In genomic region chr17:26846411-26846810, GRCm38 (mm10) we compare ENCODE assay signal across 29 mouse cellular contexts. TPM values are rescaled to one million over a fixed set of nuclear protein-coding genes. Genes with fewer than 3 reads are reported as not detected.
DNase-seq lines count a peak whose midpoint lies in the region; ATAC-seq and TF ChIP-seq lines count a peak whose summit lies in the region.
"Had no signal": no experiment of that assay in that cellular context is flagged by ENCODE, and none has a peak within 500 bp of the region (broad histone marks: within the 10 kb centered on the region; RNA-seq: fewer than 3 reads in every experiment).

No protein-coding gene starts in this region.

- peak overlapping the region; percentile 83 for H3K27ac ChIP-seq in heart, adult 2 months
- no peak overlapping the region for H3K27ac ChIP-seq in hindbrain, embryonic 11.5 days (ENCODE audit: low read depth, low read length)
- H3K27ac ChIP-seq in hindbrain, embryonic 13.5 days: no peak overlapping the region
- no peak overlapping the region for H3K27ac ChIP-seq in CH12.LX (ENCODE audit: insufficient read depth, low read depth)
- H3K27ac ChIP-seq in embryonic facial prominence, embryonic 11.5 days (replicated peaks; ENCODE audit: low read depth, low read length): no peak overlapping the region
- H3K27ac ChIP-seq: embryonic facial prominence, embryonic 13.5 days; forebrain, embryonic 15.5 days; hindbrain, embryonic 15.5 days; left cerebral cortex, adult 2 months; limb, embryonic 15.5 days; liver, embryonic 15.5 days; neural tube, embryonic 15.5 days had no signal

- dilution Hi-C loops in CH12.LX (cut with MboI; ENCODE audit: extremely low pct_ligation_motif_present, extremely low pct_unique_long_range_greater_than_20kb, low sequenced_read_pairs): no loop called here

- H3K4me2 ChIP-seq in hindbrain, embryonic 11.5 days (replicated peaks; ENCODE audit: low read depth, low read length): no peak overlapping the region
- H3K4me2 ChIP-seq in hindbrain, embryonic 13.5 days: no peak overlapping the region
- H3K4me2 ChIP-seq in CH12.LX (ENCODE audit: insufficient read depth, low read depth, poor library complexity, severe bottlenecking): no peak overlapping the region
- H3K4me2 ChIP-seq in embryonic facial prominence, embryonic 11.5 days (ENCODE audit: low read depth, low read length): no peak overlapping the region
- H3K4me2 ChIP-seq: embryonic facial prominence, embryonic 13.5 days; forebrain, embryonic 15.5 days; hindbrain, embryonic 15.5 days; limb, embryonic 15.5 days; liver, embryonic 15.5 days; neural tube, embryonic 15.5 days had no signal

- H3K36me3 ChIP-seq in heart, adult 2 months (ENCODE audit: control insufficient read depth, insufficient read depth, low read length): no peaks in the 10 kb centered on the region
- no peaks in the 10 kb centered on the region for H3K36me3 ChIP-seq in hindbrain, embryonic 11.5 days (ENCODE audit: control insufficient read depth, insufficient read depth, low read length)
- no peaks in the 10 kb centered on the region for H3K36me3 ChIP-seq in hindbrain, embryonic 13.5 days
- no peaks in the 10 kb centered on the region for H3K36me3 ChIP-seq in CH12.LX (replicated peaks in 1 of 2; ENCODE audit: control insufficient read depth in 1 of 2, insufficient read depth in 1 of 2, low read length in 1 of 2)
- no peaks in the 10 kb centered on the region for H3K36me3 ChIP-seq in embryonic facial prominence, embryonic 11.5 days (replicated peaks; ENCODE audit: control insufficient read depth, insufficient read depth, low read depth, low read length)
- H3K36me3 ChIP-seq: embryonic facial prominence, embryonic 13.5 days; forebrain, embryonic 15.5 days; hindbrain, embryonic 15.5 days; limb, embryonic 15.5 days; liver, embryonic 15.5 days; neural tube, embryonic 15.5 days had no signal

- 24% methylated on average over 8 of the region's 8 CpGs for whole genome bisulfite sequencing in heart, adult 2 months
- 7% methylated on average over 8 of the region's 8 CpGs for WGBS in hindbrain, embryonic 11.5 days
- WGBS in hindbrain, embryonic 13.5 days: 4% methylated on average over 8 of the region's 8 CpGs
- 7% methylated on average over 8 of the region's 8 CpGs for WGBS in embryonic facial prominence, embryonic 11.5 days

- intact Hi-C loops in heart, adult 2 months (cut with DNase I): no loop called here

- no peak for TF ChIP-seq POLR2A in heart, adult 2 months (IDR thresholded peaks at IDR 0.05; ENCODE audit: insufficient read depth, low read depth, low read length)
- TF ChIP-seq POLR2A in CH12.LX (IDR thresholded peaks at IDR 0.05; ENCODE audit: low read depth, low read length): no peak

- no peak for TF ChIP-seq CTCF in heart, adult 2 months (IDR thresholded peaks at IDR 0.05)
- no peak for TF ChIP-seq CTCF in CH12.LX (conservative IDR thresholded peaks at IDR 0.05 in 1 of 2, IDR thresholded peaks at IDR 0.05 in 1 of 2; ENCODE audit: low read depth in 2 of 2, low read length in 2 of 2)

- no peak for DNase-seq in heart, adult 2 months
- no peak for DNase-seq in heart, postnatal 4 days
- DNase-seq in hindbrain, embryonic 11.5 days (ENCODE audit: low spot score): peak; percentile 44
- no peak for DNase-seq in CH12.LX (ENCODE audit: extremely low read depth)
- DNase-seq in embryonic facial prominence, embryonic 11.5 days (ENCODE audit: low spot score): peak; percentile 25
- no peak for DNase-seq in kidney, adult 11 months
- DNase-seq: adrenal gland, postnatal 14 days; cerebellum, adult 8-10 months; cerebellum, postnatal 36 days; gastrocnemius, postnatal 10 days; kidney, adult 8-10 months; kidney, postnatal 10 days; left cerebral cortex, postnatal 4 days; lung, postnatal 4 days; thymus, adult 18-20 months had no signal

- H3K4me3 ChIP-seq in heart, adult 2 months: peak overlapping the region; percentile 18
- no peak overlapping the region for H3K4me3 ChIP-seq in hindbrain, embryonic 11.5 days (ENCODE audit: low read depth, low read length)
- no peak overlapping the region for H3K4me3 ChIP-seq in hindbrain, embryonic 13.5 days
- no peak overlapping the region for H3K4me3 ChIP-seq in CH12.LX (replicated peaks in 1 of 3; ENCODE audit: low read depth in 2 of 3, low read length in 2 of 3, poor library complexity in 1 of 3)
- no peak overlapping the region for H3K4me3 ChIP-seq in embryonic facial prominence, embryonic 11.5 days (ENCODE audit: low read depth, low read length)
- H3K4me3 ChIP-seq: embryonic facial prominence, embryonic 13.5 days; erythroblast, embryonic 14.5 days; forebrain, embryonic 15.5 days; hindbrain, embryonic 15.5 days; left cerebral cortex, adult 2 months; limb, embryonic 15.5 days; liver, embryonic 15.5 days; neural tube, embryonic 15.5 days had no signal

- peaks cover 11% of the 10 kb centered on the region for H3K27me3 ChIP-seq in heart, adult 2 months (ENCODE audit: control insufficient read depth, insufficient read depth, low read length)
- H3K27me3 ChIP-seq in hindbrain, embryonic 11.5 days (ENCODE audit: control insufficient read depth, insufficient read depth, low read length): peaks cover 88% of the 10 kb centered on the region
- H3K27me3 ChIP-seq in hindbrain, embryonic 13.5 days: peaks cover 93% of the 10 kb centered on the region
- no peaks in the 10 kb centered on the region for H3K27me3 ChIP-seq in CH12.LX (replicated peaks)
- H3K27me3 ChIP-seq in embryonic facial prominence, embryonic 11.5 days (ENCODE audit: control insufficient read depth, insufficient read depth, low read length): peaks cover 70% of the 10 kb centered on the region

- no peak for TF ChIP-seq RAD21 in CH12.LX (IDR thresholded peaks at IDR 0.05; ENCODE audit: low read depth, low read length)

- no peaks in the 10 kb centered on the region for H3K79me2 ChIP-seq in heart, adult 2 months (replicated peaks; ENCODE audit: control insufficient read depth, insufficient read depth, low read length)
- H3K79me2 ChIP-seq in CH12.LX (replicated peaks; ENCODE audit: control insufficient read depth, extremely low read depth, insufficient read depth, poor library complexity, severe bottlenecking): no peaks in the 10 kb centered on the region

- TF ChIP-seq EP300 in heart, adult 2 months (IDR thresholded peaks at IDR 0.05; ENCODE audit: insufficient read depth, low read depth, low read length): no peak
- TF ChIP-seq EP300 in CH12.LX (IDR thresholded peaks at IDR 0.05; ENCODE audit: low read length): no peak

- H3K9ac ChIP-seq in heart, adult 2 months (ENCODE audit: low read depth, low read length): peak overlapping the region; percentile 46; the same call in 1 of the 2 replicates
- no peak overlapping the region for H3K9ac ChIP-seq in hindbrain, embryonic 11.5 days (ENCODE audit: low read depth, low read length)
- no peak overlapping the region for H3K9ac ChIP-seq in hindbrain, embryonic 13.5 days
- no peak overlapping the region for H3K9ac ChIP-seq in CH12.LX (ENCODE audit: insufficient read depth, low read depth)
- no peak overlapping the region for H3K9ac ChIP-seq in embryonic facial prominence, embryonic 11.5 days (replicated peaks; ENCODE audit: low read length)
- H3K9ac ChIP-seq: embryonic facial prominence, embryonic 13.5 days; forebrain, embryonic 15.5 days; hindbrain, embryonic 15.5 days; limb, embryonic 15.5 days; liver, embryonic 15.5 days; neural tube, embryonic 15.5 days had no signal

- ATAC-seq in hindbrain, embryonic 11.5 days (ENCODE audit: low FRiP score): no peak
- no peak for ATAC-seq in hindbrain, embryonic 13.5 days (ENCODE audit: low FRiP score)
- no peak for ATAC-seq in embryonic facial prominence, embryonic 11.5 days (replicated peaks; ENCODE audit: insufficient number of reproducible peaks, low FRiP score, low TSS enrichment, low read depth)
- ATAC-seq: forebrain, embryonic 15.5 days had no signal

- in situ Hi-C loops in CH12.LX (cut with MboI; ENCODE audit: low pct_ligation_motif_present, low pct_unique_long_range_greater_than_20kb, low sequenced_read_pairs): no loop called here

- no peaks in the 10 kb centered on the region for H3K4me1 ChIP-seq in heart, adult 2 months (ENCODE audit: control insufficient read depth, insufficient read depth, low read length)
- no peaks in the 10 kb centered on the region; the same call in 1 of the 2 replicates for H3K4me1 ChIP-seq in hindbrain, embryonic 11.5 days (replicated peaks; ENCODE audit: control insufficient read depth, insufficient read depth, low read length)
- peaks cover 20% of the 10 kb centered on the region for H3K4me1 ChIP-seq in hindbrain, embryonic 13.5 days (replicated peaks)
- peaks cover 0 to 6% of the 10 kb centered on the region in 2 experiments; a peak in 2 of 4 replicates for H3K4me1 ChIP-seq in CH12.LX (ENCODE audit: control insufficient read depth in 1 of 2, insufficient read depth in 2 of 2)
- no peaks in the 10 kb centered on the region for H3K4me1 ChIP-seq in embryonic facial prominence, embryonic 11.5 days (ENCODE audit: control insufficient read depth, insufficient read depth, low read length)

- no peaks in the 10 kb centered on the region for H3K9me3 ChIP-seq in hindbrain, embryonic 11.5 days (ENCODE audit: control insufficient read depth, low read length)
- H3K9me3 ChIP-seq in hindbrain, embryonic 13.5 days: no peaks in the 10 kb centered on the region
- no peaks in the 10 kb centered on the region for H3K9me3 ChIP-seq in CH12.LX (replicated peaks; ENCODE audit: low read length)
- no peaks in the 10 kb centered on the region for H3K9me3 ChIP-seq in embryonic facial prominence, embryonic 11.5 days (replicated peaks; ENCODE audit: control insufficient read depth, low read length)
- H3K9me3 ChIP-seq: embryonic facial prominence, embryonic 13.5 days; forebrain, embryonic 15.5 days; hindbrain, embryonic 15.5 days; limb, embryonic 15.5 days; liver, embryonic 15.5 days; neural tube, embryonic 15.5 days had no signal

TF ChIP-seq in CH12.LX, 34 proteins besides CTCF, POLR2A, EP300 and RAD21:
- no peak for TF ChIP-seq ZMIZ1 (IDR thresholded peaks at IDR 0.05; ENCODE audit: low read depth, low read length)
- no peak for TF ChIP-seq ZKSCAN1 (IDR thresholded peaks at IDR 0.05; ENCODE audit: borderline replicate concordance, low read depth, low read length)
- peak; percentile 55; the same call in 1 of the 2 replicates for TF ChIP-seq BHLHE40 (IDR thresholded peaks at IDR 0.05; ENCODE audit: low read depth, low read length)
- no peak for TF ChIP-seq NRF1 (IDR thresholded peaks at IDR 0.05; ENCODE audit: low read depth, low read length)

RNA-seq across cellular contexts. Expression of gene Nkx2-5, which starts 1.6 kb away (rescaled TPM):
- 10 to 100 TPM; 87.1 to 96.3 TPM for total RNA-seq in heart, adult 2 months (2021)
- polyA plus RNA-seq in heart, adult 2 months (2012; rRNA removed): 72.6 and 104 TPM in 2 replicates
- 100 to 1,000 TPM; 123 to 128 TPM for total RNA-seq in heart, postnatal 4 days (2021)
- polyA plus RNA-seq in hindbrain, embryonic 11.5 days (2014; fragmentation: Nextera tagmentation; extraction: Ambion mirVana): not detected in 2 replicates
- polyA plus RNA-seq in hindbrain, embryonic 13.5 days (2015; fragmentation: Nextera tagmentation; extraction: Ambion mirVana): 0.39 and 0.67 TPM in 2 replicates
- total RNA-seq in CH12.LX (2012; rRNA removed): not detected in 2 replicates
- total RNA-seq in CH12.LX (2014; rRNA removed): not detected in 2 replicates
- not detected in 2 replicates for polyA plus RNA-seq in CH12.LX (2012; ENCODE audit: insufficient read length, low read depth)
- polyA plus RNA-seq in embryonic facial prominence, embryonic 11.5 days (2014; fragmentation: Nextera tagmentation; extraction: Ambion mirVana): 1.8 and 2.2 TPM in 2 replicates
- total RNA-seq: adrenal gland, postnatal 14 days; gastrocnemius, postnatal 10 days; granulocyte monocyte progenitor cell, adult 5-6 weeks; layer of hippocampus, postnatal 10 days; left cerebral cortex, adult 2 months; left cerebral cortex, postnatal 4 days; megakaryocyte-erythroid progenitor cell, adult 5-6 weeks had no signal
- polyA plus RNA-seq: brain, embryonic 14.5 days; erythroblast, embryonic 14.5 days; forebrain, embryonic 15.5 days; limb, embryonic 15.5 days; neural tube, embryonic 15.5 days; urinary bladder, adult 2 months had no signal

Comparison
In these comparisons a context has a peak if more than half of its experiments do, and no peak if none do; other contexts are left out.
1. DNase-seq: peak in hindbrain, embryonic 11.5 days (single experiment) and embryonic facial prominence, embryonic 11.5 days (single experiment); none in heart, adult 2 months (0 of 2), heart, postnatal 4 days (single experiment), CH12.LX (single experiment) and kidney, adult 11 months (single experiment).
2. RNA of gene Nkx2-5, which starts 1.6 kb away (polyA plus RNA-seq): 72.6 to 104 TPM in heart, adult 2 months; 1.8 to 2.2 TPM in embryonic facial prominence, embryonic 11.5 days, 0.39 to 0.67 TPM in hindbrain, embryonic 13.5 days, not detected in hindbrain, embryonic 11.5 days and not detected in CH12.LX; every median in the first group is over 10 times any median in the second.